Mouse (Mus musculus) kidney, postnatal 10 days (tissue): ENCODE measurements at regions not wholly inside any gene's neighbourhood (a gene's known extent, or its start where the extent isn't known, plus 50 kb on each side); places are given as distances from the start of the nearest gene placed in this dataset.
"Not testable (repeated sequence)": the region's sequence is repeated elsewhere in the genome, so short reads cannot be mapped to it uniquely, and the experiment has no call there.

Experiments used
- DNase-seq: peaks from one replicate; pipeline ENCODE4 v3.0.0; 2021; ENCODE audit warnings: mixed read lengths

DNA sequence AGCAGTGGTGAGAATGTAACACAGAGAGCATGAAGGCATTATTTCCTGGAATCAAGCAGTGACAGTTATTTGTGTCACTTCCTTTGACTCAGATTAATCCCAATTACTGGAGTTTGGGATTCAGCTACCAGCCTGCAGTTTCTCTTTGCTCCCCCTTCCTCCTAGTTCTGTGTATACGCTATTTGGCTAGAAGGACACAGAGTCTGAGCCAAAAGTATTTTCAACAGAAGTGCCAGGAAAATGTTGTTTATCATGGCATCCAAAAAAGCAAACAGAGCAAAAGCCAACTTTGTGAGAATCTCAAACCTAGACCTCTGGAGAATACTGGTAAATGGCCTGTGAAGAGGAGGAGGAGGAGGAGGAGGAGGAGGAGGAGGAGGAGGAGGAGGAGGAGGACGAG lies 600.4 kb downstream of the Crisp4 start:
- DNase-seq = no peak

DNA sequence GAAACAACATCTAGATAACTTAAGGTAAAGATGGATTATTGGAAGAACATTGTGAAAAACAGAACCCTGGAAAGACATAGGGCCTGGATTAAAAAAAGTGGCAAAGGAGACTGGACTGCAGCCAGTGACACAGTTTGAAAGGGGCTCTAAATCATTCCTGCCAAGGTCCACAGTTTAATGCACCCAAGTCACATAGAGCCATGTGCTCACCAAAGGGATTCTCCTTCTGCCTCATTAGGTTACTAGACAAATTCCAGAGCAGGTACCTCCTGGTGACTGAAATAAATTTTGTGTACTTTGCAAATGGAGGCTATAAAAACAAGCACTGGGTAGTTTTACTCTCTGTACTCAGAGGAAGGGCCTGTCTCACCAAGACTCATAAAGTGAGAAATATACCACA lies 607.5 kb downstream of the Crisp4 start:
- no peak for DNase-seq

DNA sequence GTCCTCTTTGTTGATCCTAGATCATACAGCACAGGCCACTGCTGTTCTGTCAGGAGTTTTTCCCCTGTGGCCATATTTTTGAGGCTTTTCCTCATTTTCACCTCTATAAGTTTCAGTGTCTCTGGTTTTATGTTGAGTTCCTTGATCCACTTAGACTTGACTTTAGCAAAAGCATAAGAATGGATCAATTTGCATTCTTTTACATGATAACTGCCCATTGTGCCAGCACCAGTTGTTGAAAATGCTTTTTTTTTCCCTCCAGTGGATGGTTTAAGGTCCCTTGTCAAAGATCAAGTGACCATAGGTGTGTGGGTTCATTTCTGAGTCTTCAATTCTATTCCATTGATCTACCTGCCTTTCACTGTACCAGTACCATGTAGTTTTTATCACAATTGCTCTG lies 614.4 kb downstream of the Crisp4 start:
- not testable (repeated sequence) for DNase-seq

GRCm38 (mm10) chr1:17520118-17520517 lies 625.6 kb downstream of the Crisp4 start:
- no peak for DNase-seq

DNA sequence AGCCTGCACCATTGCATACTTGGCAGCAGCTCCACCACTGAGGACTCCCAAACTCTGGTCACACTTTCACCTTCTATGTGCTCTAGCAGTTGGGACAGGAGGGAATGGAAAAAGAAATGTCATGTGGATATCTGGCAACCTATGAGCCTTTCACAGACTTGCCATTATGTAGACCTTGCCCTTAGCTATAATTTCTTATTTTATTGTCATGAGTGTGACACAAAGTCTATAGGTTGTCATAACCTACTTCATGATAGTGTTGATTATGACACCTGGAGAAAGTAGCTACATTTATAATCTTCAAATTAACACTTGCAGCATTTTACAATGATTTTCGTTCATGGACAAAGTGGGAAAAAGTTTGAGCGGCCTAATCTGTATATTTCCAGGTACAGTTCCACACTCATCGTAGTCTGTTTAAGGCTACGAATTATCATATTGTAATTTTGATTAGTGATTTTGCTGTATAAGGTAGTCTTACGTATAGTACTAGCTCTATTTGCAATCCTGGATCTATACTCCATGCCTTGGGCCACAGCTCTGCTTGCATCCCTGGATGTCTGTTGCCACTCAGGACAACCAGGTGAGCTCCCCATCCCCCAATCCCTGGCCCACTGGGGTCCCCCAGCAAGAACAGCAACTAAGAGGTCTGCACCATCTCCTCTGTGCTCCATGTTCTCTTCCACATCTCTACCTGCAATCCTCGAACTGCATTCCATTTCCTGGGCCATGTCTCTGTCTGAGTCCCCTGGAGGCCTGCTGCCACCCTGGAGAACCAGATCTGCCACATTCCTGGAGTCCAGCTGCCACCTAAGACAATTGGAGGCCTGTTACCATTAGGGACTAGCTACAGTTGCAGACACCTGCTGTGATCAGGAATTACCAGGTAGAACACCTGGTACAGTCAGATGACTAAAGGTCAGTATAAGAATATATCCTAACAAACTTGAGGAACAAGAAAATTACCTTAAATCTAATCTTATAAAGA lies 639.3 kb downstream of the Crisp4 start:
- peak; percentile 14 for DNase-seq

GRCm38 (mm10) chr1:17493596-17493995 lies 652.1 kb downstream of the Crisp4 start:
- DNase-seq = no peak

DNA sequence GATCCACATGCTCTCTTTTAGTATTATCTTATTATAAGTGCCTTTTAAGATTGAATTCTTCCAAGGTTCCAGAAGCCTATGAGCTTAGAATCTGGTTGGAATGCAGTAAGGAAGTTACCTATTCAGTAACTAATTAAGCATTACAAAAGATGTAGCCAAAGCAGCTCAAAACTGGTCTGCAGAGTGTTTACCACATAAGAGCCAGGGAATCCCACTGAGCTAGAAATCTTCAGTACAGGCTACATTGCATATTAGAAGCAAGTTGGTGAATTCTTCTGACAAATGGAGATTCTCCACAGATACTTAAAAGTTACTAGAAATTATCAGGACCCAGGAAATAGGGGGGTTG lies 655.9 kb downstream of the Crisp4 start:
- DNase-seq = not testable (repeated sequence)

DNA sequence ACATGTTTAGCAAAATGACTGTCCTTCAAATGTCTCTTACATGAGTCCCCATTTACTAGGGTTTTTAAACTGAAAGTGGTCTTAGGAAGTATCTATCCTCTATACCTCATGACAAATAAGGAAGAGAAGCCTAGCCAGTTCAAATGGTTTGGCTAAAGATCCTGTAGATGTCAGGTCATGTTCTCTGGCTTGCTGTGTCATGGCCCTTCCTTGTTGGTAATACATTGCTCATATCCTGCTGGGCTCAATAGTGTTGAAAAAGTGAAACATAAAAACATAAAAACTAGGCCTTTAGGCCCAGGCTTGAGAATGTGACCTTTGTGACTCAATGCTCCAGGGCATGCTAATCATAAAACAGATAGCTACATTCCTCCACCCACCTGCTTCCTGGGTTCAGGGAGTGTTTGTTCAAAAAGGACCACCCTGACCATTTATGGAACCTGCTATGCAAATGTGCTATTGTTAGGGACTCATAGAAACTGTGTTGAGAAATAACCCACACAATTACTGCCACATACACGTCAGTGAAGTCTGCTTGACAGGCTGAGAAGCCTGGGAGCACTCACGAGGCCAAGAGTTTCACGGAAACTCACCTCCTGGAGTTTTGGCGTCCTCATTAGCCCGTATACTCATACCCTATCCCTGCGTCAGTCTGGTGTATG lies 656.4 kb downstream of the Crisp4 start:
- DNase-seq = not testable (repeated sequence)

- DNase-seq = no peak
Measured at GRCm38 (mm10) chr1:17451204-17451866, 694.4 kb downstream of the Crisp4 start.

DNA sequence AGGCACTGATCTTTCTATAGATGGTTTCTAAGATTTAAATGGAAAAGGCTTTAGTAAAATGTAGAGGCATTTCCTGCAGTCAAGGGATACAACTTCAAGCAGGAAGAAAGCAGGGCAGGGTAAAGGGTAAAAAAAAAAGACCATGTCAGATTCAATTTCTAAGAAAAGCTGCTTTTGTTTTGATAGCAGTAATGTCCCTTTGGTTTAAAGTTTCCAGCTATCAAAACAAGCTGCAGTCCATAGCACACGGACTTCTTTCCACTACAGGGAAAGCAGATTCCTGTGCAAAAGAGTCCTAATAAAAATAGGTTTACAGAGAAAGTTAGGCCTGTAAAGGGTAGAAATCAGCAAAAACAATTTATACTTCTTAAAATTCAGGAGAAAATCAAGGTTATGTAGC lies 695.0 kb downstream of the Crisp4 start:
- DNase-seq = no peak

GRCm38 (mm10) chr1:17450295-17450694 lies 695.4 kb downstream of the Crisp4 start:
- DNase-seq = no peak

GRCm38 (mm10) chr1:17449291-17449690 lies 696.4 kb downstream of the Crisp4 start:
- no peak for DNase-seq

DNA sequence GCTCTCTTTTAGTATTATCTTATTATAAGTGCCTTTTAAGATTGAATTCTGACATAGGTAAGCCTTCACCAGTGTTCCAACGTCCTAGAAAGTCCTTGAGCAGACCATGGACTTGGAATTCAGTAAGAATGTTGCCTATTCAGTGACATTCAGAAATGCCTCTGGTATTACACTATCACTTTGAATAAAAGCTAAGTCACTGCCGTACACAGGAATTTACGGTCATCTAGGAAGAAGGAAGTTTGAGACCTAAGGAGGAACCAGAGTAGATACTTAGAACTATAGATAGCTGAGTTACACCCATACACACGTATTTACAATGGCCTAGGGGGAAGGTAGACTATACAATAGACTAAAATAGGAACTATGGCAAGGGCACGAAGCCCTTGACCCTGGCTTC lies 711.6 kb downstream of the Crisp4 start:
- DNase-seq = not testable (repeated sequence)

DNA sequence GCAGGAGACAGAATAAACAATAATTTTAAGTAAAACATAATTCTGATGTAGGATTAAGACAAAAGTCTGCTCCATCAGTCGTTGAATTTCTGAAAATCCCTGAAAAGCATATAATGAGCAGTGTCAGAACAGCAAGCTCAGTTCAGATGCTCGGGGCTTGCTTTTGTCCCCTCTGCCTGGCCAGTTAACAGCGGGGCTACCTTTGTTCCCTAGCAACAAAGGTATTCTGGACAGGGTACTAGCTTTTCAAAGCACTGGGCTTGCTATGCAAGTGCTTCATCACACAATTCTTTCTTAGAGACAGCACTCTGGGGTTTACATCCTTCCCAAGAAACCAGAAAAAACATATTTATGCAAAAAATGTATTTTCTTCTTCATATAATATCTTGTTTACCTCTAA lies 729.7 kb downstream of the Crisp4 start:
- DNase-seq = no peak

- DNase-seq = no peak
Measured at GRCm38 (mm10) chr1:17394893-17395292, 750.8 kb downstream of the Crisp4 start.

DNA sequence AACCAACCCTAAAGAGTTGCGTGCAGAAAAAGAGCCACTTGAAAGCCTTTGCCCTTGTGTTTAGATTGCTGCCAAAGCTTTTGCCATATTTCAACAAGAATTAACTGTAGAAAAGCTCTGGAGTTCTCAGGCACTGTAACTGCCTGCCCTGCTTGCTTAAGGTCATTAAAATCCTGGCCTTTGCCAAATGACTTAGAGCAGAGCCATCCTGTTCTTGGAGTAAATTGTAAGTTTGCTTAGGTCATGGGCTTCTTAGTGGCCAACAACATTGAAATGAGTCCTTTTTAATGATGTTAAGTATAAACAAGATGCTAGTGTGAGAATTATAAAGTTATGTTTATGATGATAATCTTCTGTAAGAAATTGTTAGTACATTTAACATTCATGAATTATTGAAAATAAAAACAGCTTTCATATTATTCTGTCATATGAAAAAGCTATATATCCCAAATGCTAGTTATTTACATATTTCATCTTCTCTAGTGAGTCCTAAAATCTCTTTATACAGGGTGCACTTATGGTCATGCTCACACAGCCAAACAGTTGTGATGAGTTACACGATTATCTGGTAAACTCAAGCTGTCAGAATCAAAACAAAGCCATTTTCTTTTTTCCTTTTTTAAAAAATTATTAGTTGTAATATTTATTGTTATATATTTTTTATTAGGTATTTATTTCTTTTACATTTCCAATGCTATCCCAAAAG lies 753.4 kb downstream of the Crisp4 start:
- no peak for DNase-seq

GRCm38 (mm10) chr1:17377562-17377961 lies 768.1 kb downstream of the Crisp4 start:
- no peak for DNase-seq

DNA sequence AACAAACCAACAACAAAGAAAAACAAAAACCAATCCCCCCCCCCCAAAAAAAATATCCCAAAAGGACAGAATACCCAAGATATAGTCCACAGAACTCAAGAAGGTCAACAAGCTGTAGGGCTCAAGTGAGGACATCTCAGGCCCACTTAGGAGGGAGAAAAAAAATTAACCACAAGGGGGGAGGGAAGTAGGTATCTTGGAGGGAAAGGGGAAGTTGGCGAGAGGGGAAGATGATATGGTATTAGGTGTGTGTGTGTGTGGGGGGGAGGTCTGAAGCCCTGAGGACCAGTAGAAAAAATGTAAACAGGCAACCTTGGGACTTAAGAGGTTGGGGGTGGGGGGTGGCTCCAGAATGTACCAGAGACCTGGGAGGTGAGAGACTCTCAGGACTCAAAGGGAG lies 797.4 kb downstream of the Crisp4 start:
- no peak for DNase-seq

GRCm38 (mm10) chr1:17337827-17338226 lies 807.9 kb downstream of the Crisp4 start:
- no peak for DNase-seq

DNA sequence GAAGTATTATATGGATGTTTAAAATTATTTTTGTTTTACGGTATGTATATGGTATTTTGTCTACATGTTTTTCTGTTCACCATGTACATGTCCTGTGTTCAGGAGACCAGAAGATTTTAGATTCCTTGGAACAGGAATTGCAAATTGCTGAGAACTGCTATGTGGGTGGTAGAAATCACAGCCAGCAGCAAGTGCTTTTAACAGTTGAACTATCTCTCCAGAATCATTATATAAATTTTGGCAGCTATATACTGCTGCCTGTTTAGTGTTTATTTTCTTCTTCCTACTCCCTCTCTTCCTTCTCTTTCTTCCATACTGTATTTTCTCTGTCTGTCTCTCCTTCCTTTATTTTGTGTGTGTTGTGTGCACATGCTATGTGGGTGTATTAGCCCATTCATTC lies 834.3 kb downstream of the Crisp4 start:
- DNase-seq = not testable (repeated sequence)

GRCm38 (mm10) chr1:17309928-17310327 lies 835.8 kb downstream of the Crisp4 start:
- not testable (repeated sequence) for DNase-seq
